Mouse (Mus musculus) T-helper 17 cell (primary cell): ENCODE results near the gene Tcf12.

ENCODE experiments used
- in situ Hi-C, 2 experiments: fragments of 300-600 bp; cut with MboI, MseI; formaldehyde crosslinking; loops; 1 replicate in 1 of 2; 2 replicates in 1 of 2; pipeline ENCODE4 v1.15.1; 2025; ENCODE audit warnings: high pct_unique_total_duplicates in 2 of 2

Tcf12 gene

DNA sequence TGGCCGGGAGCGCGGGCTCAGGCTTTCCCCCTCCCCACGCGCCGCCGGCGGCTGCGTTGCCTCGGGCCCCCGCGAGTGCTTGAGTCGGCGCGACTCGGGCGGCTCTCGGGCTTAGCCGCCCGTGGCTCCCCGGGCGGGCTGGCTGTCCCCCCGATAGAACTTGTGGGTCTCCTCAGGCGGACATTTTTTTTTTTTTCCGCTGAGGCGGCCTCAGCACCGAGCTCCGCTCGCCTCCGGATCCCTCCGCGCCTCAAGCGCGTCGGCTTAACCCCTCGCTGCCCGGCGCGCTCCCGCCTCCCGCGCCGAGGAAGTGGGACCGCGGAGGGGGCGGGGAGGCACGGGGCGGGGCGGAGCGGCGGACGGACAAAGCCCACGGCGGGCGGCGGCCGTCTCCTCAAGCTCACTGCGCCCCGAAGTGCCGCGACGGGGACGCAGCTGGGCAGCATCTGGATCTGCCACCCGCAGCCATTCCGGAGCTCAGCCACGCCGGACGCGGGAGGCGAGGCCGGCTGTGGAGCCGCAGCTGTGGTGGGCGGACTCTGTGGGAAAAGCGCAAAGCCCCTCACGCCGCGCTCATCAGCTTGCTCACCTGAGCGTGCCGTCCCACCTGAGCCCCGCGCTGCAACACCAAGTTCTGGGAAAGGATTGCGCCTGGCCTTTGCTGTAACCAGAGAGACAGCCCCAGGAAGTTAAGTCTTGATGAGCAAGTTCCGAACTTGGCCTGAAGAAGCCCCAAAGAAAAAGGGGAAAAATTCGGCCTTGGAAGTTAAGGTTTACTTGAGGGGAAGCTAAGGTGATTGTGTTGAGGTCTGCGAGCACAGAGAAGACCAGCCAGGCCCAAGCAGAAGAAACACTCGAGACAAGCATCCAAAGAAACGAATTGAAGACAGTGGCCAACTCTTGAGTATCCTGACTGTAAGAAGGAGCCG lies at the start of gene Tcf12:
TSS of gene Tcf12 (minus strand) at position 250 of the 929 bp plus-strand sequence.
- in situ Hi-C loops: loop anchor here (5.0 to 10.0 kb wide), 2 partner anchors 80 to 627 kb away; partner anchors contain the start of gene Polr2m (in 1 of the 2)

DNA sequence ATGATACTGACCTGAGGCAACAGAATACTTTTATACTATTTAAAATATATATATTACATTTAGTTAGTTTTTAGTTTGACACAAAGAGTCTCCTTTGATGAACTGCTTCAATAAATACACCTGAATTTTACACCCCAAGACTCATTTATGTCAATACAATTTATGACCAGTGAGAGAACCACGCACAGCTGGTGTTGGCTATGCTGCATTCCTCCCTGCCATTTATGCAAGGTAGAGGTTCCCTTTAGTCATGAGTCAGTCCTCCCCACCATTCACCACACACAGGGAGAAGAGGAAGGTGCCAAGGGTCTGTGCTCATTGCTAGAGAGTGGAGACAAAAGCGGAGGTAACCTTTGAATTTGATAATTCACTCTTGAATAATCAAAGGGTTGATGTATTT lies 46.7 kb upstream of the Tcf12 start:
- in situ Hi-C loops: no loop called here

DNA sequence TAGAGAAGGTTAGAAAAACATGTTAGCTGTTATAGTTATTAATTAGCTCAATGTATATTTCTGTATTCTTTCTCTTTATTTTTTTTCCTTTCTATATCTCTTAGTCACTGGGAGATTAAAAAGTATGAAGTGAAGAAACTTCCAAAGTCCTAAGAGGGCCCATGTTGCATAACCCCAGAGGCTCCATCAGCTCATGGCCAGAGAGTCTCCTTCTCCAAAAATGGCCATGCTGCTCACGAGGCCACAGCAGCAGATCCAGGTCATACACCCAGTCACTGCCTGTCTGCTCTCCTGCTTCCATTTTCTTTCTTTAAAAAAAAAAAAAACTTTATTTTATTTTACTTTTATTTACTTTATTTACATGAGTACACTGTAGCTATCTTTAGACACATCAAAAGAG lies 45.4 kb upstream of the Tcf12 start:
- in situ Hi-C loops: no loop called here

DNA sequence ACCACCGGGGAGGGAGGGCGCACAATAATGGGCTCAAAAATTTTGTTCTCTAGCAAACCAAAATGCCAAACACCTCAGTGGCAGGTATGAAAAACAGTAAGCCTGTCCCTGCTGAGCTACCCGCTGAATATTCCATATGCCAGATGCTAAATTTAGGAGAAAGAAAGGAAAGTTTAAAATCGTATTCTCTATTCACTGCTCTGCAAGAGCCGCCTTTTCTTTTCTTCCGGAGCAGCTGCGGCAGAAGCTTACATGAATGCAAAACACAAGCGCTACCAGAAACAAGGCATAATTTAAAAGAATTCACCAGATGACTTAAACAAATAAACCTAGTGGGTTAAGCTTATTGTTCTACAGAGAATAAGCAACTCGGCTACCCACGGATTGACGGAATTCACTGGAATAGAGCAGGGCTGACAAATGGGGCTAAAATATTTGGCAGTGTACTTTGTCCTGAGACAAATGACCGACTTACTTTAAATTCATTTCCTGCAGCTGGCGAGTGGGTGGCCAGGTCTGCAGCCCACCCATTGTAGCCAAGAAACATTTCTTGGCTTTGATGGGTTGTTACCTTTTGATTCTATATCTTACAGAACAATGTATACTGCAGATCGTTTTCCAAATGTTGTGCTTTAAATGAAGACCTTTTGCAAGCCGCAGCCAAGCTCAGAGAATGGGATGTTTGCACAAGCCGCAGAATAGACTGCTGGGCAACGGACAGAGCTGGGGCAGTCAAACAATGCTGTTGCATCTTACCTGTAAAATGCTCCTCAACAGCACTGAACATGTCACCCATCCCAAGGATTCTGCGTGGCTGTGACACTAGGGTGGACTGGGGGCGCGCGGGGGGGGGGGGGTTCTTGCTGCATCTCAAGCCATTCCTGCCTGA lies 43.8 kb upstream of the Tcf12 start:
- in situ Hi-C loops: no loop called here

DNA sequence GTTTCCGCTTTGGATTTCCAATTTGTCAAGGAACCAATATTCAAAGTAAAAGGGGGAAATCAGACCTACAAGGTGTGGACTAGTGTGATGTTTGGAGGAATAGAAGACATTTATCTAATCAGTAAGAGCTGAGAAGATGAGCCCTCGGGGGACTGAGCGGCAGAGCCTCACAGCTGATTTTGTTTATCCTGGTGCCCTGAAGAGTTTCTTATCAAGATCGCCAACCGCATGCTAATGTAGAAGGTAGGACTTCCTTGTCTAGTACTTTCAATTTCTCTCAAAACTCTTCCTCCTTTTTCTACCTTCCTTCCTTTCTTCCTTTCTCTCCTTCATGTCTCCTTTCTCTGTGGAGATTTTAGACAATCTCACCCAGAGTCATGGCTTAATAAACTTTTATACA lies 32.5 kb upstream of the Tcf12 start:
- in situ Hi-C loops: no loop called here

DNA sequence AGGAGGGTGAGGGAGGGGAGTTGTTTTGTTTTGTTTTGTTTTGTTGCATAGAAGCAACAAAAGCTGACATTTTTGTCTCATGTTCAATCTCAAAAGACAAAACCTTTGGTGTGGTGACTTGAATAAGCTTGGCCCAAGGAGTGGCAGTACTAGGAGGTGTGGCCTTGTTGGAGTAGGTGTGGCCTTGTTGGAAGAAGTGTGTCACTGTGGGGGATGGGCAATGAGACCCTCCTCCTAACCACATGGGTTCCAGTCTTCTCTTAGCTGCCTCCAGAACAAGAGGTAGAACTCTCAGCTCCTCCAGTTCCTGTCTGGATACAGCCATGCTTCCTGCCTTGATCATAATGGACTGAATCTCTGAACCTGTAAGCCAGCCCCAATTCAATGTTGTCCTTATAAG lies 26.2 kb upstream of the Tcf12 start:
- in situ Hi-C loops: no loop called here

DNA sequence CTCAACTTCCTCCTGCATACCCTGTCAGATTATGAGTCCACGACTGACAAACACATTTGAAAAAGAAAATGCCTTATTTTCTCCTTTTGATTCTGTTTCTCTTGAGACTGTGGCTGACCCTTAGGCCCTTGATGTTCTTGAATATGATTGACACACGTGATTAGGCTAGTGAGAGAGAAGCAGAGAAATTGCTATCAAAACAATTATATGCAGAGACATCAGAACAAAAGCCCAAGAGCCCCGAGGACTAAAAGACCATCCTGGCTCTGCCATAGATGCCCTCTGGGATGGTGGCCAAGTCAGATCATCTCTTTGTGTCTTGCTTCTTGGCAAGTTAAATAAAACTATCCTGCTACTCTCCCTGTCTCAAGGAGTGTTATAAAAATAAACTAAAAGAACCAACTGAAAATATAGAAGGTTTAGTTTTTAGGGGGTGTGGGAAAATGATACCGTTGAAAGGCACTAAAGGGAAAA lies 22.1 kb upstream of the Tcf12 start:
- in situ Hi-C loops: no loop called here

DNA sequence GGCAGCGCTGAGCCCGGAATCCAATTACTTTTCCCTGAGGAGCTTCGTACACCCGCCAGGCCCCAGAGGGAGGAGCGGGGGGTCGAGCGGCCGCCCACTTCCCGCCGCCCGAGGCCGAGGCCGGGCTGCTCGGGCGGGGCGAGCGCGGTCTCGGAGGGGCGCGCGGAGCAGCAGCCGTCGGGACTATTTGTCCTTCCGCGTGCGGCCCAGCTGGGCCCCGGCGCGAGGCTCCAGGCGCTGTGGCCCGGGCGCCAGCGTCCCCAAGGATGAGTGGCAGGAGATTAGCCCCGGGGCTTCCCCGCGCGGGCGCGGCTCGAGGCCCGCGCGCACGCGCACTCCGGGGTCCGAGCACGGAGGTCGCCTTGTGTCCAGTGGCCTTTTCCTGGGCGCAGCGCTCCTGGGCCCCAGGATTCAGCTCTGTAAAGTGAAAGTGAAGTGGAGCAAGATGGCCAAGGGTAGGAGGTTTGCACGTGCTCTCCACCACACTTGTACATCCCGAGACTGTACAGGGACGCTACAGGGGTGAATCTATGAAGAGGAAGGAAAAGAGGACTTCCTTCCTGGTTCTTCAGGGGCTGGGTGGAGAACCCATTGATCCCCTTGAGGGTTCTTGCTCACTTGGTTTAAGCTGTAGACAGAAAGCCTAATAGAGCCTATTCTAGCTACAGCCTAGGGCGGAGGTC lies 21.6 kb upstream of the Tcf12 start:
- in situ Hi-C loops: no loop called here

DNA sequence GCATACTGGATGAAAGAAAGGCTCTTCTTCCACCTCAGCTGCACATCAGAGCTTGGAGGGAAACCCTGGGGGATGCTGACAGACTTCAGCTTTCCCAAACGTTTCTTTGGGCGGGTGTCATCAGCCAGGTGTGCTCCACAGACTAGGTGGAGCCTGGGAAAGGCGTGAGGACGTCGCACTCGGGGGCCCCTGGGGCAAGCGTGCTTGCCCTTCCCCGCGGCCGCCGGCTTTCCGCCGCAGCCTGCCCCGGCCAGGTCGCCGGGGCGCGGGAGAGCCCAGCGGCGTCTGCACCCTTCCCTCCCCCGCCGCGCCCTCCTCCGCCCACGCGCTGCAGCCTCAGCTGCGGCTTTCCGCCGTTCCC lies 21.0 kb upstream of the Tcf12 start:
- in situ Hi-C loops: no loop called here

DNA sequence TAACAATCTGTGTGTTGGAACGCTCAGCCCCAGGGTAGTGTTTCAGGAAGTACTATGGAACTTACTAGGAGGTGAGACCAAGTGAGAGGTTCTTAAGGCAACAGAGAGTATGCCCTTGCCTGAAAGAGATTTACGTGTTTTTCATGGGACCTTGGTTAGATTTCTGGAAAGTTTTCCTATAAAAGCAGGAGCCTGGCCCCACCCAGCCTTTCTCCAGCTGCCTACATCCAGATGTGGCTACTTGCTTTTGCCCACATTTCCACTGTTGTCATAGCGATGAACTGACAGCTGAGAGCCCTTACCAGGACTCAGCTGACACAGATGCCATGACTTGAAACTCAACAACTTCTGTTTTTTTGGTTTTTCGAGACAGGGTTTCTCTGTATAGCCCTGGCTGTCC lies 18.2 kb upstream of the Tcf12 start:
- in situ Hi-C loops: loop anchor here in 1 of 2 experiments (10.0 kb wide), 1 partner anchor 885 kb away; no protein-coding TSS in a partner anchor

DNA sequence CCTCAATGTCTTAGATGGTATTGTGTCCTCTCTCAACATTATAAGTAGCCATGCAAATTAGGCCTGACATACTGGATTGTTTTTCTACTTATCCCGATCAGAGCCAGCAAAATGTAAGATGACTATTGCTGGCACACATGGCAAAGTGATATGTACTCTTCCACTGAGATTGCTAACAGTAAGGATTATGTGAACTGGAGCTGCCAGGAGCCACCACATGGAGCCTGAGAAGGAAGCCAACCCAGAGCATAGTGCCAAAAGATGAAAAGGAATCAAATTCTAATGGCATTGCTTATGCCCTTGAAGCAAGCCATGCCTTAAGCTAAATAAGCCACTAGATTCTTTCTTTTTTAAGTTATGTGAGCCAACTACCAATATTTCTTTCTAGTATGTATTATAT lies 13.8 kb upstream of the Tcf12 start:
- in situ Hi-C loops: loop anchor here in 1 of 2 experiments (10.0 kb wide), 1 partner anchor 881 kb away; no protein-coding TSS in a partner anchor

DNA sequence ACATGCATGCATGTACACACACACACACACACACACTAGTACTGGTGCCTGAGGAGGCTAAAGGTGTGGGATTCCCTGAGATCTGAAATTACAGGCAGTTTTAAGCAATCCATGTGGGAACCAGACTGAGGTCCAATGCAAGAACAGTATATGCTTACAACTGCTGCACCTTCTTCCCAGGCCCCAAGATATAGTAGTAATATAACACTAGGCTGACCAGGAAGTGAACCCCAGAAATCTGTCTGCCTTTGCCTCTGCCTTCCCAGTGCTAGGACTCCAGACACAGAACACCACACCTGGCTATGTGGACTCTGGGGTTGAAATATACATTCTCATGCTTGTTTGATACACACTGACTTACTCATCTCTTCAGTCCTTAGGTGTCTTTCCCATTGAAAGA lies 6.8 kb upstream of the Tcf12 start:
- in situ Hi-C loops: loop anchor here in 1 of 2 experiments (10.0 kb wide), 1 partner anchor 634 kb away; the partner anchor contains the start of gene Polr2m

DNA sequence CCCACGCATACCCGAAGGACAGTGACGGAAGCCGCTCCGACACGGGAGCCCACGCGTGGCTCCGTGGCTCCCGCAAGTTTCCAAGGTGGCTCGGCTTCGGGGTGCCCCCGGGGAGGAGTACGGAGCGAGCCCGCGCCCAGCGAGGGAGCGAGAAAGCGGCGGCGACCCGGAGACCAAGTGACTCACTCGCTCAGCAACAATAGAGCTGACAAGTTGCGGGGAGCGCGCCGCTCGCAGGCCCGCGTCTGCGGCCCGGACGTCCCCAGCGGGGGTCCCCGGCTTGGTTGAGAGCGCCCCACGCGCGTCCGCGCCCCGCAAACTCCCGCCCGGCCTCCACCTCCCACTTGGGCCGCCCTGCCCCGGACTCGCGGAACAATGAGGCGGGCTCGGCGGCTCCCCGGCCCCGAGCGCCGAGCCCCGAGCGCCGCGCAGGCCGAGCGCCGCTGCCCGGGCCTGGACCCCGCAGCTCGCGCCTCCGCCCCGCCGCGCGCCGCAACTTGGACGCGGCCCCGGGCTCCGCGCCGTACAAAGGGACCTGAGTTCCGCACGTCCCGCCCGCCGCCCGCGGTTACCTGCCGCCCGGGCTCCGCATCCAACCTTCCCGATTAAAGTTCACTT lies 558 bp downstream of the Tcf12 start:
- in situ Hi-C loops: loop anchor here (5.0 to 10.0 kb wide), 2 partner anchors 79 to 626 kb away; partner anchors contain the start of gene Polr2m (in 1 of the 2)

DNA sequence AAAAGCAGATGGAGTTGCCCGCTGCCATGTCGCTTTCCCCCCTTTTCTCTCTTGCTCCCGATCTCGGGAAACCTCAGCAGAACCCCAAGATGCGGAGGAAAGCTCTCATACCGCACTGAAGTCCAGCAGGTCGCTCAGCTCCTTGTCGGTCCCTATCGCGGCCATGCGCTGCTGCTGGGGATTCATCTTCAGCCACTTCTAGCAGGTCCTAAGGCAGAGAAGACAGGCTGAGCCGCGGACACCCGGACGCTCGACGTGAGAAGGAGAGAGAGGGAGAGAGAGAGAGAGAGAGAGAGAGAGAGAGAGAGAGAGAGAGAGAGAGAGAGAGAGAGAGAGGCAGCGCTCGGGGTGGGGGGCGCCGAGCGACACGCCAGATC lies 1.1 kb downstream of the Tcf12 start:
- in situ Hi-C loops: loop anchor here (5.0 to 10.0 kb wide), 2 partner anchors 78 to 626 kb away; partner anchors contain the start of gene Polr2m (in 1 of the 2)

DNA sequence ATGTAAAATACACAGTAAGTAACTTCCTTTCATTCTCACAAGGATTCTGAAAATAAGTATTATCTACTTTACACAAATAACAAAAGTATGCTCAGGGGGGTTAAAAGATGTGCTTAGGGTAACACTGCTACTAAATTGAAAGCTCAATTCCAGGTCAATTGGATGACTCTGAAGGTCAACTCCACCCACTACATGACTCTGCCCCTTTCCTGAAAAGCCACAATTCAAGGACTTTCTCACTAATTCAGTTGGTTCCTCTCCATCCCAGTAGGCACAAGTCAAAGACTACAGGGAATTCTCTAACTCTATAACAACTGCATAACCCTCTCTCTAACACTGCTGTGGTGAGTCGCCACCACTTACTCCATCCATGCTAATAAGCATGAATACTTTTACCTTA lies 8.2 kb downstream of the Tcf12 start:
- in situ Hi-C loops: no loop called here

DNA sequence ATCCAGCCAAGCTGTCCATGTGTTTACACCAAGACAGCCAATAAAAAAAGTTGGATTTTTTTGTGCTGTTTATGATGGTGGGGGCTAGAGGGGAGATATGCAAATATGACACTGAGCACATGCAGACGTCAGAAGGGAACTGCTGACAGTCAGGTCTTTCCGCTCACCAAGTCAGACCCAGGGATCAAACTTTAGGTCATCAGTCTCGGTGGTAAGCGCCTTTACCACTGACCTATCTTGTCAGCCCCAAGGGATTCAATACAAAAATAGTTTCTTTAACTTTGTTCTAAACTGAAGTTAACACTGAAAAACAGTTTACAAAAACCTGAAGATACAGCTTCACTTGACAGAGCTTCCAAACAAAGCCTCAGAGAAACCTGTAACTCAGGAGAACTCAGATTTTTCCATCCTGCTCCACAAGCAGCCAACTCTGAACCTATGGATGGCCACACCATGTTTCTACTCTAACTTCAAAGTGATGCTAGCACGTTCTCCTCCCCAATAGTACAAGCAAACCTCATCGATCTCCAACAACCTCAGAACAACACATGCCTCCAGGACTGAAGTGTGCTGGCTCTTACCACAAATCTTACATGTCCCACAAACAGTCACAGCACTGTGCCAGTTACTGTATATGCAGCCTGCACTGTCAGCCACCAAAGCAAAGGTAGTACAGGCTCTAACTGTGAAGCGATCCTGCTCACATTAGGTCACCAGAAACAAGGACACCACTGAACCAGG lies 11.6 kb downstream of the Tcf12 start:
- in situ Hi-C loops: no loop called here

DNA sequence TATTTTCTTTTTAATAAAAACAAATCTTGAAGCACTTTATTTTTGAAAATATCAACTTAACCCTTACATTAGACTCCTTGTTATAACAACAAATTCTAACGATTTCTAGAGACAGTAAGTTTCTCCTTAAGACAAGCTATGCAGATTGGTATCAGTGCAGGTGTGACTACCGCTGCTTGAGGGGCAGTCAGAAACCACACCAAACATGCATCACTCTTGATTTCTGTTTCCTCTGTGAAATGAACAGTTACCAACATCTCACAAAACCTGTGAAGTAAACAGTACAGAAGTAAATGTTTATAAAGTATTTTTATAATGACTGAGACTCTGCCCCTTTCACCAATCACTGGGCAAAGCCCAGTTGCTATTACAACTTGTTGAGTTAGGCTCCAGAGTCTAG lies 13.6 kb downstream of the Tcf12 start:
- in situ Hi-C loops: no loop called here

DNA sequence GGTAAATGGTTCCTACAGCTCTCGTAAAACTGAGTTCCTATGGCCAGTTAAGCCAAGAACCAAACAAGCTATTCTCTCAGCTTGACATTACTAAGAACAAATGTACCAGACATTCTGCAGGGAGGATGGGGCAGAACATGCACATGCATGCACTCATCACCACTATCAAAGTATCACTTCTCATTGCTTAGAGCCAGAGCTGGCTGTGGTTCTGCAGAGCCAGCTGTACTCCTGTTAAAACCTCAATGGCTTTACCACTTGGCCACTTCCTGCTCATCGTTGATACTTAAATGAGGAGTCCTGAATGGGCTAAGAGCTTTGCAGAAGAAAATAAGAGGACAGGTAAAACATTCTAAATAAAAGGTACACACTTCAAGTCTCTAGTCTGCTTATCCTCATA lies 14.6 kb downstream of the Tcf12 start:
- in situ Hi-C loops: no loop called here

DNA sequence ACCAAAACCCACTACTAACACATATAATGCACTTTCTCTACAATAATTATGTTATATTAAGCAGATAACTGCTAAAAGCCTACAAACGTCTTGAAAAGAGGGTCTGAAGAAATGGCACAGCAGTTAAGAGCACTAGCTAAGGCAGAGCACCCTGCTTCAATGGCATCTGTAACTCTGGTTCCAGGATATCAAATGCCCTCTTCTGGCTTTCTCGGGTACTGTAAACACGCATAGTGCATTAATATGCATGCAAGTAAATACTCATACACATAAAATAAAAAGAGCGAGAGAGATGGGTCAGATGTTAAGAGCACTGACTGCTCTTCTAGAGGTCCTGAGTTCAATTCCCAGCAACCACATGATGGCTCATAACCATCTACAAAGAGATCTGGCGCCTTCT lies 17.0 kb downstream of the Tcf12 start:
- in situ Hi-C loops: loop anchor here in 1 of 2 experiments (5.0 kb wide), 1 partner anchor 102 kb away; no protein-coding TSS in a partner anchor

DNA sequence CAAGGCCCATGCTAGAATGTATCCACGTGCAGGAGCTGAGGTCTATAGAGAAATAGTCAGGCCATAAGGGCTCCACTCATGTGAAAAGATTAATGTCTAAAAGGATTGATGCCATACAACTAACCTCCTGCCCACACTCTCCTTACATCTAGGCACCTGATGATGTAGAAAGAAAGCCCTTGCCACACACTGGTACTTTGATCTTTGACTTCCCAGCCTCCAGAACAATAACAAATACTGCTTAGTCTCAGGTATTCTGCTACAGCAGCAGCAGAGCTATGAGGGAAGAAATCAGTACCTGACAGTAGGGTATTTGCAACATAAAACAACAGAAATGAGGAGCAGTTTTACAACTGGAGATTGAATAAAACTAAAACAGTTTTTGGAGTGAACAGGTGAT lies 19.5 kb downstream of the Tcf12 start:
- in situ Hi-C loops: loop anchor here in 1 of 2 experiments (5.0 kb wide), 1 partner anchor 100 kb away; no protein-coding TSS in a partner anchor
